Mouse (Mus musculus): Measurements from ENCODE around the gene Rcor1. TPM values are rescaled to one million over a fixed set of nuclear protein-coding genes. Genes with fewer than 3 reads are reported as not detected.

The Rcor1 gene
- polyA plus RNA-seq, 1 experiment from 2014 or later: 9.1 TPM

Other genes with a start within 250 kb of the Rcor1 start
- 6.0 and 6.5 TPM in 2 replicates for gene Mok, start 198.4 kb upstream of the Rcor1 start, polyA plus RNA-seq (2016; fragmentation: Nextera tagmentation; extraction: Ambion mirVana)
- 3.9 and 6.2 TPM in 2 replicates for gene Zfp839, start 189.1 kb upstream of the Rcor1 start, polyA plus RNA-seq (2016; fragmentation: Nextera tagmentation; extraction: Ambion mirVana)
- 88.4 and 114 TPM in 2 replicates for gene Cinp, start 150.2 kb upstream of the Rcor1 start, polyA plus RNA-seq (2016; fragmentation: Nextera tagmentation; extraction: Ambion mirVana)
- 6.0 and 6.7 TPM in 2 replicates for gene Tecpr2, start 150.1 kb upstream of the Rcor1 start, polyA plus RNA-seq (2016; fragmentation: Nextera tagmentation; extraction: Ambion mirVana)
- gene Ankrd9, start 60.3 kb upstream of the Rcor1 start, polyA plus RNA-seq (2016; fragmentation: Nextera tagmentation; extraction: Ambion mirVana): 15.2 and 17.2 TPM in 2 replicates
- gene Traf3, start 127.0 kb downstream of the Rcor1 start, polyA plus RNA-seq (2016; fragmentation: Nextera tagmentation; extraction: Ambion mirVana): 9.6 and 10.9 TPM in 2 replicates
- not detected in 2 replicates for gene 4930595D18Rik, start 145.1 kb downstream of the Rcor1 start, polyA plus RNA-seq (2016; fragmentation: Nextera tagmentation; extraction: Ambion mirVana)
- gene Amn, start 231.7 kb downstream of the Rcor1 start, polyA plus RNA-seq (2016; fragmentation: Nextera tagmentation; extraction: Ambion mirVana): 0.30 and 0.33 TPM in 2 replicates